Mouse (Mus musculus) cerebellum, adult 2 months (tissue): Measurements from ENCODE around the gene Clmp. TPM values are rescaled to one million over a fixed set of nuclear protein-coding genes. Genes with fewer than 3 reads are reported as not detected.

Experiments used
- DNase-seq, 2 experiments: peaks; one replicate each; pipeline ENCODE4 v3.0.0; 2021
- H3K27ac ChIP-seq: fragments of 200-500 bp; 2 replicates; pipeline ENCODE4 v1.5.1; 2012; ENCODE audit warnings: low read length, control low read depth, inconsistent platforms; ENCODE audit not compliant: insufficient read depth
- H3K27me3 ChIP-seq: fragments of 200-500 bp; 2 replicates; pipeline ENCODE4 v1.6.1; 2012; ENCODE audit warnings: inconsistent platforms, mild to moderate bottlenecking, low read length, moderate library complexity; ENCODE audit not compliant: control insufficient read depth, insufficient read depth
- H3K4me1 ChIP-seq: fragments of 200-500 bp; 2 replicates; pipeline ENCODE4 v1.6.1; 2011; ENCODE audit warnings: low read length; ENCODE audit not compliant: control insufficient read depth, insufficient read depth
- H3K4me3 ChIP-seq: fragments of 200-500 bp; replicated peaks from 2 replicates; pipeline ENCODE3; 2011; ENCODE audit warnings: mild to moderate bottlenecking, low read depth, low read length, control low read depth; ENCODE audit not compliant: insufficient read depth
- CTCF ChIP-seq: fragments of 200-500 bp; IDR thresholded peaks from 2 replicates; pipeline ENCODE4 v1.5.1; 2011; ENCODE audit warnings: low read depth, mild to moderate bottlenecking, control low read depth, low read length, moderate library complexity, borderline replicate concordance; ENCODE audit not compliant: insufficient read depth
- POLR2A ChIP-seq: fragments of 200-500 bp; IDR thresholded peaks from 2 replicates; pipeline ENCODE4 v1.6.1; 2011; ENCODE audit warnings: low read length, control low read depth, borderline replicate concordance; ENCODE audit not compliant: insufficient read depth
- WGBS: fragments of 180-500 bp; shearing (Covaris S2); methylation state at CpG from one replicate; pipeline ENCODE4 v1.1.7; 2018; 5-methylcytosine and 5-hydroxymethylcytosine counted together
- polyA plus RNA-seq: library from polyadenylated mRNA; depleted of rRNA; stranded (reverse); fragments of >200 nt; gene quantifications from 2 replicates; pipeline ENCODE4 v1.2.3, GENCODE M21; 2012; rRNA removed

The Clmp gene
- polyA plus RNA-seq, 1 experiment: 21.8 TPM

DNA sequence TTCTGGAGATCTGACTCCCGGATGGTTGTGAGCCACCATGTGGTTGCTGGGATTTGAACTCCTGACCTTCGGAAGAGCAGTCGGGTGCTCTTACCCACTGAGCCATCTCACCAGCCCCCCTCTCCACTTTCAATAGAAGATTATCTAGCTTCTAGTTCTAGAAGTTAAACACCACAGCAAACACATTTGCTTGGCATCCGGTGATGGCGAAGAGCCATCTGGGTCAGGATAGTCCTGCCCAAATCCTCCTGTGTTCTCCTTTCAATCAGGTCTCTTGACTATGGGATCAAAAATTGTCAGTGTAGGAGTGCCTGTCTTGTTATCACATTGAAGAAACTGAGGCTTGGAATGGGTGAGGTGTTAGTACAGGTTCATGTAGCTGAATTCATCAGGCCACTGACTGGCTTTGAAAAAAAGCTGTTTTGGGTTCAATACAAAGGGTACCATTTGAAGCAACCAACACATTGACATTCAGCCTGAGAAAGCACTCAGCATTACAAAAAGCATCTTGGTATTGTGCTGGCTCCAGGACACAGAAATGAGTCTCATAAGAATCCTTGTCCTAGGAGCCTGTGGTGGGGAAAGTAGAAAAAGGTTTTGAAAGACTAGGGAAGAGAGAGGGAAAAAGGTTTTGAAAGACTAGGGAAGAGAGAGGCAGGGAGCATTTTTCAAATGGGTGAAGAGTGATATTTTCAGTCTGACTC, 131.7 kb downstream of the Clmp start:
- Histone ChIP-seq H3K4me3 (no peak overlapping the region), H3K4me1 (no peaks in the 10 kb centered on the region; the same call in 1 of the 2 replicates), H3K27me3 (no peaks in the 10 kb centered on the region), H3K27ac (no peak overlapping the region; the same call in 1 of the 2 replicates)
- TF ChIP-seq POLR2A: no peak
- TF ChIP-seq CTCF: no peak
- no peak for DNase-seq
- 66% methylated on average over 5 of the region's 5 CpGs for WGBS

DNA sequence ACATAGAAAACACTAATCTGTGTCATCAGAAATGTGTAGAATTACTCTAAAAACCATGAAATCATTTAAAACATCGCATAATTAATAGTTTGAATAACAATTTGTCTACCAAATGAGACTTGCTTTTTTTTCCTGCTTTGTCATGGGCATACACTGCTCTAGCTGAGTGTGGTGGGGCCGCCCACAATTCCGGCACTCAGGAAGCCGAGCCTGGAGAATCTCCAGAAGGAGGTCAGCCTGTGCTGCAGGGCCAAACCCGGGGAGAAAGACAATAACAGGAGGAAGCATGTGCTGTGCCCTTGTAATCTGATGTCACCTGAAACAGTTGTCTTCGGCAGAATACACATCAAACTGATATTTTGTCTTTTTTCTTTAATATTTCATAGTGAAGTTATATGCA, 139.8 kb downstream of the Clmp start:
- TF ChIP-seq POLR2A: no peak
- Histone ChIP-seq H3K27ac (no peak overlapping the region), H3K27me3 (no peaks in the 10 kb centered on the region), H3K4me1 (peaks cover 2% of the 10 kb centered on the region; the same call in 1 of the 2 replicates), H3K4me3 (no peak overlapping the region)
- WGBS: 32% methylated on average over 6 of the region's 6 CpGs
- DNase-seq: no peak

DNA sequence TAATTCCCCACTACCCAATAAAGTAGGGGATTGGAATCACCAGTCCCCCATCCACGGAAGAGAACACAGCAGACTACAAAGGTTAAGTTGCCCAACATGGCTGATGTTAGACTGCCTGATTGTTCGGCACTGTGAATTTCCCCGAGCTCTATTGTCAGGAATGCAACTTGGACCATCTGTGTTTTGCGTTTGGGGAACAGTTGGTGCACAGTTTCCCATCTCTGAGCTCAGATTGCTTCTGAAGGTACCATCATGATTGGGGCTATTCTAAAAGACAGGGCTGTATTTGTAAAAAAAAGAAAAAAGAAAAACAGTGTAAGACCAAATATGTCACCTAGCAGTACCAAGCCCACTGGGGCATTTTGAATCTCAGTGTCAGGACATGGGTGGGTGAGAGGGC, 141.6 kb downstream of the Clmp start:
- H3K27ac ChIP-seq: no peak overlapping the region
- TF ChIP-seq CTCF (no peak), POLR2A (no peak)
- DNase-seq: no peak

DNA sequence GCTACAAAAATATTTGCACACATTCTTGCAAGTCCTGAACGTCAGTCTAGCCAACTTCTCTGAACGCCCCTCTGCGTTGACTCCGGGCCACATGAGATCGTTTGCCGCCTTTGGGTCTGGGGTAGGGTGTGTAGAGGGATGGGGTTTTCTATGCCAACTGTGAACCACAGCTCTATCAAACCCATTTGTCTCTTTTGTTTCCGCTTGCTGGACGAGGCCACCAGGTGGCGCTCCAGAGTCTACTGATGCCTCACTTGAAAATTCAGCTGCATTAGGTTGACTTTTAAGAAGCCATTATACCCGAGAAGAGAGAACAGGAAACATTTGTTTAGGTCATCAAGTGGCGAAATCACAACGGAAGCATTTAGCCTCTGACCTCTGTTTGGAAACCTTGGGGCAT, 148.8 kb downstream of the Clmp start:
- no peak overlapping the region for H3K27ac ChIP-seq
- no peaks in the 10 kb centered on the region for H3K4me1 ChIP-seq
- no peaks in the 10 kb centered on the region for H3K27me3 ChIP-seq
- 6% methylated on average over 12 of the region's 12 CpGs for WGBS
- DNase-seq: peak; percentile 71 to 84
- peak; percentile 91 for TF ChIP-seq CTCF
- no peak for TF ChIP-seq POLR2A
- H3K4me3 ChIP-seq: no peak overlapping the region

More for the DNA sequence above, 141.6 kb downstream of the Clmp start:
- H3K4me1 ChIP-seq: peaks cover 2% of the 10 kb centered on the region; the same call in 1 of the 2 replicates
- WGBS: 54% methylated on average over 4 of the region's 4 CpGs
- no peak overlapping the region for H3K4me3 ChIP-seq
- no peaks in the 10 kb centered on the region for H3K27me3 ChIP-seq

Other genes starting within 250 kb of the Clmp start
- 188 and 204 TPM in 2 replicates for gene Gramd1b, start 154.6 kb upstream of the Clmp start, polyA plus RNA-seq
- gene Gm21915, start 15.3 kb upstream of the Clmp start, polyA plus RNA-seq: not detected in 2 replicates
- 2,645 and 2,703 TPM in 2 replicates for gene Hspa8, start 115.0 kb downstream of the Clmp start, polyA plus RNA-seq
- gene Bsx, start 188.2 kb downstream of the Clmp start, polyA plus RNA-seq: 0.03 and 0.08 TPM in 2 replicates